In genomic region chr1:21166762-21167161, GRCm38 (mm10) we compare ENCODE assay signal across 8 mouse cellular contexts. TPM values are rescaled to one million over a fixed set of nuclear protein-coding genes. Genes with fewer than 3 reads are reported as not detected.
DNase-seq lines count a peak whose midpoint lies in the region; ATAC-seq and TF ChIP-seq lines count a peak whose summit lies in the region.

No protein-coding gene starts in this region.

- H3K4me1 ChIP-seq in heart, embryonic 12.5 days (replicated peaks): peaks cover 9% of the 10 kb centered on the region
- peaks cover 9% of the 10 kb centered on the region for H3K4me1 ChIP-seq in hindbrain, embryonic 10.5 days (replicated peaks)

- DNase-seq in heart, adult 9 months (ENCODE audit: low spot score in 2 of 2): no peak
- DNase-seq in Patski (ENCODE audit: low read depth, low spot score): no peak
- DNase-seq in hindbrain, embryonic 10.5 days (ENCODE audit: low spot score): no peak
- DNase-seq in lung, postnatal 25 days (ENCODE audit: low spot score): peak; percentile 1
- no peak for DNase-seq in spleen, adult 18-20 months
- DNase-seq in layer of hippocampus, postnatal 10 days (ENCODE audit: low spot score in 2 of 2): no peak
- DNase-seq in left cerebral cortex, adult 9 months (ENCODE audit: low spot score in 2 of 2): no peak

- in situ Hi-C loops in Patski (cut with MboI; ENCODE audit: low pct_unique_long_range_greater_than_20kb): loop anchor here (5.0 kb wide), 2 partner anchors 51 to 96 kb away; partner anchors contain the start of gene Tmem14a

- WGBS in heart, embryonic 12.5 days: 70% methylated on average over 4 of the region's 4 CpGs
- WGBS in hindbrain, embryonic 10.5 days: 77% methylated on average over 4 of the region's 4 CpGs

- no peaks in the 10 kb centered on the region for H3K9me3 ChIP-seq in heart, embryonic 12.5 days (replicated peaks)
- no peaks in the 10 kb centered on the region for H3K9me3 ChIP-seq in hindbrain, embryonic 10.5 days

- POLR2A ChIA-PET in Patski (lab: Charles Lee): no interaction called here

- no peaks in the 10 kb centered on the region for H3K36me3 ChIP-seq in heart, embryonic 12.5 days
- no peaks in the 10 kb centered on the region for H3K36me3 ChIP-seq in hindbrain, embryonic 10.5 days

- H3K4me2 ChIP-seq in heart, embryonic 12.5 days: peak overlapping the region; percentile 73

- H3K27me3 ChIP-seq in heart, embryonic 12.5 days (replicated peaks): peaks cover 8% of the 10 kb centered on the region; the same call in 1 of the 2 replicates
- peaks cover 8% of the 10 kb centered on the region for H3K27me3 ChIP-seq in Patski
- H3K27me3 ChIP-seq in hindbrain, embryonic 10.5 days (ENCODE audit: insufficient read depth, poor library complexity, severe bottlenecking): no peaks in the 10 kb centered on the region

- peak; percentile 53 for ATAC-seq in heart, embryonic 12.5 days (ENCODE audit: insufficient number of reproducible peaks, low FRiP score)
- ATAC-seq in Patski: peak; percentile 10

- CTCF ChIA-PET in Patski (lab: Charles Lee): interaction anchor here (0.7 to 2.1 kb wide), 18 partner anchors 8 to 227 kb away, joined by 3 to 13 read pairs (median 4); partner anchors contain the start of gene Tmem14a

- no peak for TF ChIP-seq CTCF in Patski (IDR thresholded peaks at IDR 0.05)

- H3K9ac ChIP-seq in heart, embryonic 12.5 days: peak overlapping the region; percentile 32; the same call in 1 of the 2 replicates

- H3K27ac ChIP-seq in heart, embryonic 12.5 days (ENCODE audit: poor library complexity, severe bottlenecking): no peak overlapping the region
- peak overlapping the region; percentile 73 for H3K27ac ChIP-seq in hindbrain, embryonic 10.5 days

- H3K4me3 ChIP-seq in heart, embryonic 12.5 days: peak overlapping the region; percentile 45
- H3K4me3 ChIP-seq in hindbrain, embryonic 10.5 days: peak overlapping the region; percentile 56

RNA-seq across cellular contexts. Expression of gene Tmem14a, which starts 51.6 kb away (rescaled TPM):
- 10.3 and 12.0 TPM in 2 replicates for polyA plus RNA-seq in heart, embryonic 12.5 days (2016; fragmentation: Nextera tagmentation; extraction: Ambion mirVana)
- 8.5 TPM for polyA plus RNA-seq in Patski (2021)
- polyA plus RNA-seq in hindbrain, embryonic 10.5 days (2016; fragmentation: Nextera tagmentation; extraction: Ambion mirVana): 10.5 and 11.1 TPM in 2 replicates
- total RNA-seq in layer of hippocampus, postnatal 10 days (2021): 10 to 100 TPM; 19.0 to 20.2 TPM
